Mouse (Mus musculus) limb, embryonic 12.5 days (tissue): ENCODE measurements around the gene Fry. TPM values are rescaled to one million over a fixed set of nuclear protein-coding genes. Genes with fewer than 3 reads are reported as not detected.

Experiments
- ATAC-seq: fragments of 200-750 bp; cut with Nextera tagmentation; 2 replicates; pipeline ENCODE4 v1.8.0; 2017; ENCODE audit warnings: low read depth, moderate TSS enrichment; ENCODE audit not compliant: insufficient number of reproducible peaks, insufficient read depth, low FRiP score, low TSS enrichment
- H3K27ac ChIP-seq: fragments of 300-500 bp; sonication (generic); 2 replicates; pipeline ENCODE4 v1.5.1; 2016; ENCODE audit warnings: mild to moderate bottlenecking, moderate library complexity
- H3K27me3 ChIP-seq: fragments of 300-500 bp; sonication (generic); 2 replicates; pipeline ENCODE4 v1.6.1; 2016; ENCODE audit warnings: mild to moderate bottlenecking, moderate library complexity
- H3K36me3 ChIP-seq: fragments of 300-500 bp; sonication (generic); 2 replicates; pipeline ENCODE4 v1.6.1; 2016; ENCODE audit warnings: mild to moderate bottlenecking, moderate library complexity
- H3K4me1 ChIP-seq: fragments of 300-500 bp; sonication (generic); replicated peaks from 2 replicates; pipeline ENCODE4 v1.6.1; 2016
- H3K4me2 ChIP-seq: fragments of 300-500 bp; sonication (generic); 2 replicates; pipeline ENCODE4 v1.6.1; 2016; ENCODE audit warnings: mild to moderate bottlenecking, moderate library complexity
- H3K4me3 ChIP-seq: fragments of 300-500 bp; sonication (generic); replicated peaks from 2 replicates; pipeline ENCODE4 v1.5.1; 2016; ENCODE audit warnings: mild to moderate bottlenecking
- H3K9ac ChIP-seq: fragments of 300-500 bp; sonication (generic); replicated peaks from 2 replicates; pipeline ENCODE4 v1.6.1; 2016; ENCODE audit warnings: mild to moderate bottlenecking, moderate library complexity
- H3K9me3 ChIP-seq: fragments of 300-500 bp; sonication (generic); 2 replicates; pipeline ENCODE4 v1.6.1; 2016; ENCODE audit warnings: mild to moderate bottlenecking, moderate library complexity
- WGBS: fragments of 180-500 bp; shearing (Covaris S2); methylation state at CpG from one replicate; pipeline ENCODE4 v1.1.7; 2016; 5-methylcytosine and 5-hydroxymethylcytosine counted together
- polyA plus RNA-seq: library from polyadenylated mRNA; unstranded; fragments of >200 nt; fragmentation: Nextera tagmentation; extraction: Ambion mirVana; gene quantifications from 2 replicates; pipeline ENCODE4 v1.2.1, GENCODE M21; 2016

Gene Fry
- polyA plus RNA-seq, 1 experiment from 2014 or later: 7.3 TPM

GRCm38 (mm10) chr5:150418035-150418434 is 299.6 kb downstream of the Fry start:
- Histone ChIP-seq H3K9me3 (peaks cover 14% of the 10 kb centered on the region; the same call in 1 of the 2 replicates), H3K27me3 (no peaks in the 10 kb centered on the region), H3K4me1 (peaks cover 5% of the 10 kb centered on the region; the same call in 1 of the 2 replicates), H3K4me2 (no peak overlapping the region), H3K9ac (no peak overlapping the region), H3K27ac (no peak overlapping the region), H3K36me3 (peaks cover 13% of the 10 kb centered on the region), H3K4me3 (no peak overlapping the region)
- WGBS: 23% methylated on average over 6 of the region's 6 CpGs
- ATAC-seq: no peak

- H3K9me3 ChIP-seq: no peaks in the 10 kb centered on the region
- no peak overlapping the region for H3K27ac ChIP-seq
- no peak overlapping the region for H3K9ac ChIP-seq
- H3K4me3 ChIP-seq: no peak overlapping the region
- H3K27me3 ChIP-seq: no peaks in the 10 kb centered on the region
- ATAC-seq: no peak
- no peak overlapping the region for H3K4me2 ChIP-seq
- H3K4me1 ChIP-seq: no peaks in the 10 kb centered on the region
- H3K36me3 ChIP-seq: no peaks in the 10 kb centered on the region
- WGBS: 78% methylated on average over 5 of the region's 5 CpGs
These were observed 306.6 kb downstream of the Fry start for GRCm38 (mm10) chr5:150425038-150425437.

- H3K27ac ChIP-seq: no peak overlapping the region
- no peaks in the 10 kb centered on the region for H3K9me3 ChIP-seq
- 84% methylated on average over 3 of the region's 3 CpGs for WGBS
- no peak for ATAC-seq
- H3K4me3 ChIP-seq: no peak overlapping the region
- no peaks in the 10 kb centered on the region for H3K4me1 ChIP-seq
- no peaks in the 10 kb centered on the region for H3K27me3 ChIP-seq
- no peak overlapping the region for H3K4me2 ChIP-seq
- H3K9ac ChIP-seq: no peak overlapping the region
- H3K36me3 ChIP-seq: no peaks in the 10 kb centered on the region
These were observed 308.1 kb downstream of the Fry start for GRCm38 (mm10) chr5:150426595-150426994.

- WGBS: 95% methylated on average over 7 of the region's 7 CpGs
- Histone ChIP-seq H3K9ac (no peak overlapping the region), H3K36me3 (no peaks in the 10 kb centered on the region), H3K9me3 (peaks cover 9% of the 10 kb centered on the region; the same call in 1 of the 2 replicates), H3K27ac (no peak overlapping the region), H3K4me1 (no peaks in the 10 kb centered on the region), H3K4me2 (no peak overlapping the region), H3K4me3 (no peak overlapping the region), H3K27me3 (no peaks in the 10 kb centered on the region; the same call in 1 of the 2 replicates)
- ATAC-seq: no peak
These were observed 312.8 kb downstream of the Fry start for GRCm38 (mm10) chr5:150431286-150431685.

- H3K36me3 ChIP-seq: no peaks in the 10 kb centered on the region
- no peak overlapping the region for H3K9ac ChIP-seq
- H3K4me2 ChIP-seq: no peak overlapping the region
- WGBS: 90% methylated on average over 2 of the region's 2 CpGs
- no peak for ATAC-seq
- no peaks in the 10 kb centered on the region; the same call in 1 of the 2 replicates for H3K27me3 ChIP-seq
- H3K9me3 ChIP-seq: peaks cover 9% of the 10 kb centered on the region; the same call in 1 of the 2 replicates
- no peaks in the 10 kb centered on the region; the same call in 1 of the 2 replicates for H3K4me1 ChIP-seq
- H3K4me3 ChIP-seq: no peak overlapping the region
- H3K27ac ChIP-seq: no peak overlapping the region
These were observed 314.5 kb downstream of the Fry start for GRCm38 (mm10) chr5:150432960-150433359.

GRCm38 (mm10) chr5:150436629-150437389 is 318.4 kb downstream of the Fry start:
- H3K4me3 ChIP-seq: peak overlapping the region; percentile 35
- peak overlapping the region; percentile 42 for H3K9ac ChIP-seq
- H3K27ac ChIP-seq: no peak overlapping the region
- peaks cover 9% of the 10 kb centered on the region; the same call in 1 of the 2 replicates for H3K9me3 ChIP-seq
- WGBS: 20% methylated on average over 34 of the region's 34 CpGs
- H3K4me1 ChIP-seq: no peaks in the 10 kb centered on the region; the same call in 1 of the 2 replicates
- H3K4me2 ChIP-seq: peak overlapping the region; percentile 66
- H3K27me3 ChIP-seq: no peaks in the 10 kb centered on the region; the same call in none of the 2 replicates
- H3K36me3 ChIP-seq: no peaks in the 10 kb centered on the region
- no peak for ATAC-seq

GRCm38 (mm10) chr5:150441690-150442089 is 323.2 kb downstream of the Fry start:
- Histone ChIP-seq H3K36me3 (no peaks in the 10 kb centered on the region), H3K4me2 (no peak overlapping the region), H3K9ac (no peak overlapping the region), H3K4me3 (no peak overlapping the region), H3K9me3 (no peaks in the 10 kb centered on the region), H3K27ac (no peak overlapping the region), H3K27me3 (no peaks in the 10 kb centered on the region; the same call in 1 of the 2 replicates), H3K4me1 (no peaks in the 10 kb centered on the region; the same call in 1 of the 2 replicates)
- WGBS: 33% methylated on average over 7 of the region's 7 CpGs
- ATAC-seq: no peak

GRCm38 (mm10) chr5:150451281-150452003 is 333.0 kb downstream of the Fry start:
- H3K9ac ChIP-seq: no peak overlapping the region
- H3K27me3 ChIP-seq: no peaks in the 10 kb centered on the region
- WGBS: 79% methylated on average over 9 of the region's 9 CpGs
- H3K36me3 ChIP-seq: peaks cover 11% of the 10 kb centered on the region; the same call in 1 of the 2 replicates
- no peak overlapping the region for H3K4me2 ChIP-seq
- ATAC-seq: no peak
- peaks cover 11% of the 10 kb centered on the region for H3K9me3 ChIP-seq
- H3K27ac ChIP-seq: no peak overlapping the region
- H3K4me1 ChIP-seq: no peaks in the 10 kb centered on the region; the same call in 1 of the 2 replicates
- no peak overlapping the region for H3K4me3 ChIP-seq

GRCm38 (mm10) chr5:150452004-150452626 is 333.7 kb downstream of the Fry start:
- Histone ChIP-seq H3K36me3 (peaks cover 11% of the 10 kb centered on the region; the same call in 1 of the 2 replicates), H3K9me3 (peaks cover 11% of the 10 kb centered on the region), H3K27me3 (no peaks in the 10 kb centered on the region), H3K9ac (no peak overlapping the region), H3K4me1 (no peaks in the 10 kb centered on the region), H3K4me2 (no peak overlapping the region), H3K4me3 (no peak overlapping the region), H3K27ac (no peak overlapping the region)
- no peak for ATAC-seq
- WGBS: 30% methylated on average over 1 of the region's 1 CpGs

- no peak for ATAC-seq
- no peaks in the 10 kb centered on the region for H3K27me3 ChIP-seq
- H3K4me3 ChIP-seq: no peak overlapping the region
- H3K4me2 ChIP-seq: no peak overlapping the region
- no peak overlapping the region for H3K27ac ChIP-seq
- H3K36me3 ChIP-seq: peaks cover 11% of the 10 kb centered on the region; the same call in 1 of the 2 replicates
- H3K9me3 ChIP-seq: peaks cover 11% of the 10 kb centered on the region
- no peak overlapping the region for H3K9ac ChIP-seq
- H3K4me1 ChIP-seq: peaks cover 2% of the 10 kb centered on the region
These were observed 334.2 kb downstream of the Fry start for GRCm38 (mm10) chr5:150452671-150453070.

GRCm38 (mm10) chr5:150453490-150453889 is 335.0 kb downstream of the Fry start:
- peaks cover 11% of the 10 kb centered on the region for H3K9me3 ChIP-seq
- H3K27me3 ChIP-seq: no peaks in the 10 kb centered on the region
- H3K27ac ChIP-seq: no peak overlapping the region
- H3K36me3 ChIP-seq: peaks cover 11% of the 10 kb centered on the region; the same call in 1 of the 2 replicates
- no peak overlapping the region for H3K4me2 ChIP-seq
- ATAC-seq: no peak
- H3K9ac ChIP-seq: no peak overlapping the region
- WGBS: 77% methylated on average over 4 of the region's 4 CpGs
- no peak overlapping the region for H3K4me3 ChIP-seq
- peaks cover 10% of the 10 kb centered on the region for H3K4me1 ChIP-seq
